Mouse (Mus musculus): ENCODE results near the gene Rbm20.

GRCm38 (mm10) chr19:53851826-53852698, 175.0 kb downstream of the Rbm20 start:
- TF ChIP-seq CTCF (conservative IDR thresholded peaks at IDR 0.05; ENCODE audit: low read length) (no peak), POU5F1 (IDR thresholded peaks at IDR 0.05; ENCODE audit: borderline replicate concordance, low read length) (no peak)
